Mouse (Mus musculus): Measurements from ENCODE around the gene Slc35f6.

Gene Slc35f6

DNA sequence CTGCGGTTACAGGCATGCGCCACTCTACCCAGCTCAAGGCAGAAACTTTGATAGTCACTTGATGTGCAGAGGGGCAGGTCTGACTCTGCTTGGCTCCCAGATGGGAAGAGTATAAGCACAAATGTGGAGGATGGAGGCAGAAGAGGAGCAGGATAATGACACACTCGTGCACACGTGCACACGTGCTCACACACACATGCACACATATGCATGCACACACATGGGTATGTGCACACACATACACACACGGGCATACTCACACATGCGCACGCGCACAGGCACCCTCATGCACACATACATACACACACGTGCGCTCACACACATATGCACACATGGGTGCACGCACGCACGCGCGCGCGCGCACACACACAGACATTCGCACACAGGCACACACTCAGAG is 27.2 kb upstream of the Slc35f6 start:
- intact Hi-C loops (cut with DNase I): no loop called here

DNA sequence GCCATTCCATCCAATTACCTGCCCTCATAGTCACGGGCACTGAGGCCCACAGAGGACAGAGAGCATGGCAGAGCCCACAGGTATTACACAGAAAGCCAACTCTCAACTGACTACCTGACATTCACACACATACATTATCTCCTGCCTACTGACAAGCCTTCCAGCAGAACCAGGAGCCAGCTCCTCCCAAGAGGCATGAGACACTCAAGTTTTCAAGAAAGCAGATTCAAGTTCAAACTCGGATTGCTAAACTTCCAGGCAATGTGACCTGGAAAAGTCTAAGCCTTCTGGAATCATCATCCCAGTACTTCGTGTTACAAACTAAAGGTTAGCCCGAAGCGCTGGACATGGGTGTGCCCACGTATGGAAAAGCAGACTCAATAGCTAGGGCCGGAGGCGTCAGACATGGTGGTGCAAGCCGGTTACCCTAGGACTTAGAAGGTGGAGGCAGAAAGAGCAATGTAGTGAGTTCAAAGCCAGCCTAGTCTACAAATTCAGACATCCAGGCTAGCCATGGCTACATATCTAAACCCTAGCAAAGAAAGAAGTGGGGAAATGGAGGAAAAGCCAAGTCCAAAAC is 26.4 kb upstream of the Slc35f6 start:
- intact Hi-C loops (cut with DNase I): no loop called here

DNA sequence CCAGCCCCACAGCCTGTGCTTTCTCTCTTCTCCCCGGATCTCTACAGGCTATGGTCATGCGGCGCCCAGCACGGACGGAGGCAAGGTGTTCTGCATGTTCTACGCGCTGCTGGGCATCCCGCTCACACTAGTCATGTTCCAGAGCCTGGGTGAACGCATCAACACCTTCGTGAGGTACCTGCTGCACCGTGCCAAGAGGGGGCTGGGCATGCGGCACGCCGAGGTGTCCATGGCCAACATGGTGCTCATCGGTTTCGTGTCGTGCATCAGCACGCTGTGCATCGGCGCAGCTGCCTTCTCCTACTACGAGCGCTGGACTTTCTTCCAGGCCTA is 25.9 kb upstream of the Slc35f6 start:
- intact Hi-C loops (cut with DNase I): no loop called here

DNA sequence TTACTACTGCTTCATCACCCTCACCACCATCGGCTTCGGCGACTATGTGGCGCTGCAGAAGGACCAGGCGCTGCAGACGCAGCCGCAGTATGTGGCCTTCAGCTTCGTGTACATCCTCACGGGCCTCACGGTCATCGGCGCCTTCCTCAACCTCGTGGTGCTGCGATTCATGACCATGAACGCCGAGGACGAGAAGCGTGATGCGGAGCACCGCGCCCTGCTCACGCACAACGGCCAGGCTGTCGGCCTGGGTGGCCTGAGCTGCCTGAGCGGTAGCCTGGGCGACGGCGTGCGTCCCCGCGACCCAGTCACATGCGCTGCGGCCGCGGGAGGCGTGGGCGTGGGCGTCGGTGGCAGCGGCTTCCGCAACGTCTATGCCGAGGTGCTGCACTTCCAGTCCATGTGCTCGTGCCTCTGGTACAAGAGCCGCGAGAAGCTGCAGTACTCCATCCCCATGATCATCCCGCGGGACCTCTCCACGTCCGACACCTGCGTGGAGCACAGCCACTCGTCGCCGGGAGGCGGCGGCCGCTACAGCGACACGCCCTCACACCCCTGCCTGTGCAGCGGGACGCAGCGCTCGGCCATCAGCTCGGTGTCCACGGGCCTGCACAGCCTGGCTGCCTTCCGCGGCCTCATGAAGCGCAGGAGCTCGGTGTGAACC is 25.4 kb upstream of the Slc35f6 start:
- intact Hi-C loops (cut with DNase I): no loop called here

DNA sequence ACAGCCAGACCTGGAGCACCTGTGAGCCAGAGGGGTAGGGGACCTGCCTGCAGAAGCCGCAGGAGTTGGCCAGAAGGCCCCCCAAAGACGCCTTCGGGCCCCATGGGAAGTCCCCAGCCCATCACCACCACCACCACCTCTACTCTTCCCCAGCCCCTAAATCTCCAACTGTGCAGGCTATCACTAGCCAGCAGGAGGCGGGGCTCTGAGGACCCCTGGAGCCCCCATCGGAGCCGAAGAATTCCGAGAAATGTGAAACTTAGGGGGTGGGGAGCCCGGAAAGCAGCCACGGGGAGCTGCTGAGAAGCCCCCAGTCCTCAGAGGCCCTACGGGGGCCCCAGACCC is 24.9 kb upstream of the Slc35f6 start:
- intact Hi-C loops (cut with DNase I): no loop called here

DNA sequence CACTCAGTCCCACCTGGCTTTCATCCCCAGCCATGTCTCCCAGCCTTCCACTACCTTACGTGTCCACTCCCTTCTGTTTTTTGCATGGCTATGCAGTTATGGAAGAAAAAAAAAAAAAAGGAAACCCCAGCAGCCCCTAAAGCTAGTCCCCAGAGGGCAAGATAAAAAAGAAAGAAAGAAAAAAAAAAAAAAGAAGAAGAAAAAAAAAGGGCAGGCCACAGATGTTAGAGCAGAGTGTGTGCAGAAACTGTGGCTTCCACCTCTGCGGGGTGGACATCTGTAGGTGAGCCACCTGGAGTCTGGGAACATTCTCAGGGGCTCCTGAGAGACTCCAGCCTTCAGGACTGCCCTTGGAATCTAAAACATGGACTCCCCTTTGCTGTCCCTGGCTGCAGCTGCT is 24.4 kb upstream of the Slc35f6 start:
- intact Hi-C loops (cut with DNase I): no loop called here

DNA sequence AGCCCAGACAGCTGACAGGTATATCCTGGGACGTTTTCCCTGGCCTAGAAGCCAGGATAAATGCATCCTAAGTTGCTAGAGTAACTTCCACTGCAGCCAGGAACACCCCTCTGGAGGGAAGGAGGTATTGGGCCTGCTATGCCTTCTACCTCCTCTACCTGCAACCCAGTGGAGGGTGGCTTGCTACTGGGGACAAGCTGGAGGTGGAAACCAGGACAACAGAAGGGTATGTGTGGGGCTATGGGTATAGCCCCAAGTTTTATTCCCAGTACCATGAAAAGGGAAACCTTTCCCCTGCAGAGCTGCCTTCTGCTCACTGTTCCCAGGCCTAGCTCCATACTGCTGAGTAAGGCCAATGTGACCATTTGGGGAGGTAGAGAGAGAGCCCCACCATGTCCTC is 23.4 kb upstream of the Slc35f6 start:
- intact Hi-C loops (cut with DNase I): no loop called here

DNA sequence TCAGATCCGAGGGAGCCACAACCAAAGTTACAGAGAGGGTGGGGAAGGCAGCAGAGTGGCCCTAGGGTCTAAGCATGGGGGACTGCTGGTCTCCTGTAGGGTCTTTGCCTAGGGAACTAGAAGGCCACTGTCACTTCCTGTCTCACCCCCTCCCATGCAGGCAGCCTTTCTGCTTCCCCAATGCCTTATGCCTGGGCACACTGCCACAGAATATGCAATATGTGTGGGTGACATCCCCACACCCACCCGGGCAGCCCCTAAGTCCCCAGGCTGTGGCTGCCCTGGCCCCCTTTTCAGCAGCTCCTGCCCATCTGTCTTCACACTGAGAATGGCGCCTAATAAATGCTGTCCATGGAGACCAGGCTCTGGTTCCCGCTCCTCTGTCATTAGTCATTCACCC is 22.8 kb upstream of the Slc35f6 start:
- intact Hi-C loops (cut with DNase I): no loop called here

DNA sequence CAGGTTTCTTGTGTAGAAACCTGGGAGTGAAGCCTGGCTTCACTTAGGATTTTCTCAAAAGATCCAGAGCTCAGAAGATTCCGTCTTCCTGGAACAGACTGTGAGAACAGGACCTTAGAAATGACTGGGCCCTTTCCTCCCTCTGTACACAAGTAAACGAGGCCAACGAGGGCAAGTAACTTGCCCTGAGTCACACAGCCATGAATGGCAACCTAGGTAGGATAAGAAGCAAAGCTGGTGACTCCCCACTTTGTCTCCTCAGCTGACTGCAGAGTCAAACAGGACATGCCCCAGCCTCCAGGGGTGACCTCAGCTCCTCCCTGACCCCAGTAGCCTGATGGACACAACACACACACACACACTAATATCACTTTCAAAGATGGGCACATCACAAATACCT is 22.4 kb upstream of the Slc35f6 start:
- intact Hi-C loops (cut with DNase I): no loop called here

DNA sequence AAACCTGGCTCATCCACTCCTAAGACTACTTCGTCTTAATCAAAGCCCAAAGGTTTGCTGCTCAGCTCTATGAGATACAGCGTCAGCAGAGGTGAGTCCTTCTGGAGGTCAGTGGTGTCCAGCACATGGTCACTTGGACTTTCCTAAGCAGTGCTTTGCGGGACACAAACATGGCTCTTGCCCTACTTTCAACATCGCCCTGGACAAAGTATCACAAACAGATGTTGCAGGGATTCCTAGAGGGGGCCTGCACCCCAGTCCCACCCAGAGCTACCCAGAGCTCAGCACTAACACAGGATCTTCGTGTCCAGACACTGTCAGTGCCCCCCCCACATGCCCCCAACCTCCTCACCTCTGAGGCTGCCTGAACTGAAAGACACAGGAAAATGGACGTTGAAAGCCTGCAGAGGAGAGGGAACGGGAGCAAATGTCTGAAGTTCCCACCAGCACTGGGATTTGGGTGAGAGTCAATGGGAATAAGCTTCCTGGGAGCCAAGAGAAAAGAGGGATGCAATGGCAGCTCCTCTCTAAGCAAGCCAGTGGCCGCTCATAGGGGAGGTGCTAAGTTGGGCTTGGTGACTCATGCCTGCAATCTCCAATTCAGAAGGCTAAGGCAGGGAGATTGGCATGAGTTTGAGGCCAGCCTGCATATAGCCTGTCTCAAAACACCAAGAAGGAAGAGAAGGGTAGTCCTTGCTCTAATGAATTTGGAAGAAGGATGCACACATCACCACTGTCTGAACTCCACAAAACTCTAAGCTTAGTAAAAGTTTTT is 21.2 kb upstream of the Slc35f6 start:
- intact Hi-C loops (cut with DNase I): no loop called here

DNA sequence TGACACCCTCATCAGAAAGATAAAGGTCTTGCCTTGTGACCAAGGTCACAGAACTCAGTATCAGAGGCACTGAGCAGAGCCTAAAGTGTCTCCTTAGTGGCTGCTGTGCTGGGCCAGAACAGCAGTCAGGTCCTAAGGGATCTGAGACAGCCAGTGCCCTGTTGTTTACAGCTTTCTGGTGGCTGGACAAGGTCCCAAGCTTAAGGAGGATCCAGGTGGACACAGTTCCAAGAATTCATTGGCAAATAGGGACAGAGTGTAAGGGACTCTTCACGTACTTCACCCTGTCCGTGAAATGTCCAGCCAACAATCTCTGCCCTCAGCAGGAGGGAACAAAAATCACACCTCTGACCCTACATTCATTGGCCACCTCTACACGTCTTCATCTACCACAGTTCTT is 19.2 kb upstream of the Slc35f6 start:
- intact Hi-C loops (cut with DNase I): no loop called here

DNA sequence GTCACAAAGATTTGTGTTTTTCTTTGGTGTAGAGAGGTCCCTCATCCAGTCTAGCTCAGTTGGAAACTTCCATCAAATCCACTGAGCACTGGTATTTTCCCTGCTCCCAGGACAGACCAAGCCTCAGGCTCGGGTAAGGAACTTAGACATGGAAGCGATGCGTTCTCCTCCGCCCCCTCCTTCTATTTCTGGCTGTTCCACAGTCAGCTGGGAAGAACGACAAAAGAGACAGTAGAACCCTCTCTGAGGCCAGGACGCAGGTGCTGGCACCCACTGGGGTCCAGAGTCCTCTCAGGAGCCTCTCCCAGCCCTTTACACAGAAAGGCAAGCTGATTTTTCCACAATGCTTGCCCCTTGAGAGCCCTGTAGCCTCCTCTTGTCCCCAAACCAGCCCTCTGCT is 17.3 kb upstream of the Slc35f6 start:
- intact Hi-C loops (cut with DNase I): loop anchor here (10.0 kb wide), 1 partner anchor 236 kb away; no protein-coding TSS in a partner anchor

DNA sequence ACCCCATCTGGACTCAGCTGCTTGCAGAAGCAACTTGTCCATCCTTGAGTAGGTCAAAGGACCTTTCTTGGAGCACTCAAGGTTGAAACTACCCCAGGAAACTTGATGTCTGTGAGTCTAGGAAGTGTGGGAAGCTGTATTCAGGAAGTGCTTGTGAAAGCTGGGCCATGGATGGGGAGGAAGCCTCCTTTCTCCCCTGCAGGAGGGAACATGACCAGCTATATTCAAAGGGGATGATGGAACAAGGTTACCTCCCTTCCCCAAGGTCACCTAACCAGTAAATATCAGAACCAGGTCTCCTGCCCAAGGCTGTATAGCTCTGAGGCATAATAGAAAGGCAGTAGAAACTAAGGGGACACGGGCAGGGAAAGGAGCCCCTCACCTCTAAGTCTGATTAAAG is 15.6 kb upstream of the Slc35f6 start:
- intact Hi-C loops (cut with DNase I): loop anchor here (10.0 kb wide), 1 partner anchor 237 kb away; no protein-coding TSS in a partner anchor

DNA sequence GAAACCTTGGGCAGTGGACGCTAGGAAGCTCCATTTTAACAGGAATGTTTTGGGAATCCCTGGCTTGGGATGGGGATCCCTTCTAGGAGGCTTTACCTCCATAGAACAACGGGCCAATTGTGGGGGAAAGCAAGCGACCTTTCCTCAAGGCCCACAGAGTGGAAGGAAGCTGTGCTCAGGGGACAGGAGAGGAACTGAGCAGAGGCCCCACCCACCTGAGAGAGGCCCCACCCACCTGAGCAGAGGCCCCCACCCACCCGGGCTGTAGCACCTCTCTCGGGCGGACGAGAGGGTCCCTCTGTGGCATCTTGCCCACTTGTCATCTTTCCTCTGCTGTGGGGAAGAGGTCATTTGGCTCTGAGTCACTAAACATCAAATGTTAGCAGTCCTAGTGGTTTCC is 10.7 kb upstream of the Slc35f6 start:
- intact Hi-C loops (cut with DNase I): loop anchor here (10.0 kb wide), 1 partner anchor 242 kb away; no protein-coding TSS in a partner anchor

DNA sequence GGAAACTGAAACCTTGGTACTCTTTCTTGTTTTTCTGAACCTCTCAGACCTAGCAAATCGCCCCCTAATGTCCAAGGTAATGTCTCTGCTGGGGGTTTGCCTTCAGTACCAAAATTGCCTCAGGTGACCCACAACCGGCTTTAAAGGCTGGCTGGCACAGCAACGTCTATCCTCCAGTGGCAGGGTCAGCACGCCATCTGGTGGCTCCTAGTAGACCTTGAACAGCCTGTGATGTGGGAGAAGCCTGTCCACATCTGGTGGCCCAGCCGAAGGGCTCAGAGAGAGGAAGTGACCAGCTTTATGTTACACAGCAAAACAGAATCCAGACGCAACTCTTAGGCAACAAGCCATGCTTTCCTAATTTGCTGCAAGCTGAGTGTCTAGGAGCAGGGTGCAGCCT is 9.7 kb upstream of the Slc35f6 start:
- intact Hi-C loops (cut with DNase I): loop anchor here (2.0 to 10.0 kb wide), 3 partner anchors 119 to 243 kb away; no protein-coding TSS in a partner anchor

DNA sequence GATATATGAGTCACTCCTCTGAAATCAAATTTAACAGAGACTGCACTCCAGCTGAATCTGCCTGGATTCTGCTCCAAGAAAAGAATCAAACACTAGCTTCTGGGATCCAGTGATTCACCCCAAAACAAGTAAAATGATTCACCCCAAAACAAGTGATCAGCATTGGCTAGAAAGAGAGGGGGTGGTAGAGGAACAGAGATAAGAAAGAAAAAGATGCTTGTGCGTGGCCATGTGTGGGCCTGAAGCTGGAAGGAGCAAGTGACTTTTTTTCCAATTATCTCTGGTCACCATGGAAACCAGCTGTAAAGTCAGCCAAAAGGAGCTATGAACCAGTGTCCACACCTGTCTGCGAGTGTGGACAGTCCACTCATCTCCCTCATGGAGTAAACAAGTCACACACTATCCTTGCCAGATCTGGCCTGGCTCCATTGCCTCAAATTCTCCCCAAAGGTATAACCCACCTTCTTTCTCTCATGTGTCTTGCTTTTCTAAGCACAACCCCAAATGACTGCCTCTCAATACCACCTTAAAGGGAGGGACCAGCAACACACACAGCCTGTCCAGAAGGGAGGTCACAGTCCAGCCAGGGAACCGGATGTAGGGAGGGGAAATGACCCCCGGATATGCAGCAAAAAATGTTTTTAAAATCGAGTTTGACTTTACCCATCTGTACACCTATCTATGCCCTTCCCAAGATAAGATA is 4.1 kb upstream of the Slc35f6 start:
- intact Hi-C loops (cut with DNase I): no loop called here

DNA sequence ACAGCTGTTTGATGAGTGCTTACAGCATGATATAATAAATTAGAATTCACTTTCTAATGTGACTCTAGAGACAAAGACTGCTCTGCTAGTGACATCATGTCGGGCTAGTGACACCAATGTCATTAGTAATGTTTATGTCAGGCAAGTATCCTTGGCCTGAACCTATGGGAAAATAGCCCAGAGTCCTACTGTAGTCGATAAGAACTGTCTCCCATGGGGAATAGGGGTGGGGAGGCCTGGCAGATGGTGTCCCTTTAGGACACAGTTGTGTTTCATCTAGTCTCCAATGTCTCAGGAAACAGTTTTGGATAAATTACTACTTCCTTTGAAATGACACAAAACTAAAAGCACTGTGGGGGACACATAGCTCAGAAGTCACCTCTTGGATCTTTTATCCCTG is 1.7 kb upstream of the Slc35f6 start:
- intact Hi-C loops (cut with DNase I): no loop called here

DNA sequence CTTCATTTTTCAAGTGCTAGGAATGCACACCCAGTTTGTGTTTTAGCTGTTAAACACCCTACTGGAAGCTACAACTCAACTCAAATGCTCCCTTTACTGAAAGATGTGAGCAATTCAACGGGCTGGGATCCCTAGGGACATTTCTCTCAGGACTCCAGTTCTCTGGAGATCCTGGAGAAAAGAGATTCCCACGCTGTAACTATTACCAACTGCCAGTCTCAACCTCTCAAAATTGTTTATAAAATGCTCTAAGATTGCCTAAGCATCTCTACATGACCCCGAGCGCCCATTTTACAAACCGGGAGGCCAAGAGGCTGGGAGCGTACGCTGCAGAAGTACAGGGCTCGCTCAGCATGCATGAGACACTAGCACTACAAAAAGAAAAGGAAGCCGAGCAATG is 337 bp upstream of the Slc35f6 start:
- intact Hi-C loops (cut with DNase I): no loop called here

DNA sequence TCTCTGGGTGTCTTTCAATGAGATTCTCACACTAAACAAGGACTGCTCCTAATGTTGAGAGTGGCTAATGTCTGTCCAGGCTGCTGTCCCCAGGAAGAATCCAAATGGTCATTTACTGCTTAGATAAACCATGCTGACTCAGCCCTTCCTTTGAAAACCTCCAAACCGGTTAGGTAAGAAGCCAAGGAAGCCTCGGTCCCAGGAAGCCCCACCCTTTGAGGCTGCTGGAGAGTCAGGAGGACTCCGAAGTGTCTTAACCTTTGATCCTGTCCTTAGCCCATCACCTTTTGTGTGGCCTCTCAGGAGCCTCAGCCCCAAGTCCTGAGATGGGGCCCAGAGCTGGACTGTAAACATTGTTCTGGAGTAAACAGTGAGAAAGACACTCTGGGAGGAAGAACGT is 1.8 kb downstream of the Slc35f6 start:
- intact Hi-C loops (cut with DNase I): no loop called here

DNA sequence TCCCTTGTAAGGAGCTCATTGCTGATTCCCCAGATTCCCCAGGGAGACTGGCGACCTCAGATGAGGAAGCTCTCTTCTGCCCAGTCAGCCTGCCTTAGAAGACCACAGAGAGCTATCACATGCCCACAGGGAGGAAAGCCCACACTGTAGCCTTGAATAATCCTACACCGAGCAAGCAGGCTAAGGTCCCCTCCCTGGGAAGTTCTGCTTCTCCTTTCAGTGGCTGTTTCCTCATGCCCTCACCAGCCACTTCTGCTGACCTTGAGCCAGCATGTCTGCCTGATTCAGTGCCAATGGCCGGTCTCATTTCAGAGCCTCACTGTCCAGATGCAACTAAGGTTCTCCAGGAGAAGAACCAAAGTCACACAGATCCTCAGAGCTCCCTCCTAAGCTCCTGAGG is 3.0 kb downstream of the Slc35f6 start:
- intact Hi-C loops (cut with DNase I): no loop called here

DNA sequence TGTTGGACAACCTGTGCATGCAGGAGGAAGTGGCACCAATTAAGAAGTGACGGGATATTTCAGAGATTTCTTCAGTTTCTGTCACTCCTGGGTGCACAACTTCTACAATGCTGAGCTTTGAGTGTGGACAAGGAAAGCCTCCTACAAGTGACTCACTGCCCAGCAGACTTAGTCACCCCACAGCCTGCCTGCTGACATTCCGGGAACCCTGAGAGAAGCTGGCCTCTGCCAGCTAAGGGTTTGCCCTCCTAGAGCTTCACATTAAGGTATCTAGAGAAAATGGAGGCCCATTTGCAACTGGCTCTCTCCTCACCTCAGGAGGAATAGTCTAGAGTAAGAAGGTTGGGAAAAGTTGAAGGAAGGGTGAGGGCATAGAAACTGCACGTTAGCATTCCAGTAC is 3.8 kb downstream of the Slc35f6 start:
- intact Hi-C loops (cut with DNase I): no loop called here

DNA sequence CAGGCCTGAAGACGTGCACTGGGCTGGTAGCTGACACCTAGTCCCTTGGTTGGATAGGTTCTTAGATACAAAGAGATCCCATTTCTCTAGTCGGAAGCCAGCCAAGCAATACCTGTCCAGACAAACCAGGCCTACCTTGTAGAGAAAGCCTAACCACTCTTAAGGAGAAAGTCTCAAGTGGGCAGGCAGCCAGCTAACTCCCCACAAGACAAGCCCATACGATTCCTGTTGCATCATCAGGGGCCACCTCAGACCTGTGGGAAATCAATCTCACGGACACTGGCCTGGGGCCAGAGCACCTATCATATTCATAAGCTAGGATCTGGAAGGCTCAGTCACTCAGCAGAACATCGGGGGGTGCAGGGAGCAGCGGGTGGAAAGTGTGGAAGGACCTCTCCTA is 5.5 kb downstream of the Slc35f6 start:
- intact Hi-C loops (cut with DNase I): no loop called here
